Mouse (Mus musculus): Measurements from ENCODE around the gene Slc27a1. TPM values are rescaled to one million over a fixed set of nuclear protein-coding genes. Genes with fewer than 3 reads are reported as not detected.

Slc27a1 gene
- polyA plus RNA-seq, 1 experiment from 2014 or later, result 68.5 TPM

GRCm38 (mm10) chr8:71604021-71604420, 35.3 kb downstream of the Slc27a1 start:
- H3K27ac ChIP-seq (replicated peaks), result no peak overlapping the region
- peaks cover 14% of the 10 kb centered on the region for H3K4me1 ChIP-seq
- no peaks in the 10 kb centered on the region for H3K36me3 ChIP-seq
- no peak overlapping the region for H3K4me3 ChIP-seq
- H3K9ac ChIP-seq (replicated peaks), result no peak overlapping the region
- H3K27me3 ChIP-seq, result peaks cover 34% of the 10 kb centered on the region
- no peaks in the 10 kb centered on the region for H3K9me3 ChIP-seq
- WGBS, result 56% methylated on average over 7 of the region's 7 CpGs
- ATAC-seq (replicated peaks), result no peak
- H3K4me2 ChIP-seq (replicated peaks), result no peak overlapping the region

GRCm38 (mm10) chr8:71610822-71611651, 42.4 kb downstream of the Slc27a1 start, which contains the start of gene Colgalt1:
Gene Colgalt1 (plus strand): TSS chr8:71610998.
- Histone ChIP-seq H3K4me1 (peaks cover 12% of the 10 kb centered on the region), H3K9me3 (no peaks in the 10 kb centered on the region), H3K4me3 (peak within 1 kb of the TSS; percentile 80), H3K9ac (replicated peaks) (peak within 1 kb of the TSS; percentile 79), H3K27me3 (no peaks in the 10 kb centered on the region), H3K27ac (replicated peaks) (peak within 1 kb of the TSS; percentile 91), H3K4me2 (replicated peaks) (peak within 1 kb of the TSS; percentile 62), H3K36me3 (peaks cover 16% of the 10 kb centered on the region; the same call in 1 of the 2 replicates)
- peak; percentile 99 for ATAC-seq (replicated peaks)
- under 1% methylated on average over 81 of the region's 82 CpGs for WGBS

- no peak for ATAC-seq (replicated peaks)
- H3K4me3 ChIP-seq, result peak overlapping the region; percentile 80
- H3K36me3 ChIP-seq, result peaks cover 25% of the 10 kb centered on the region
- peak overlapping the region; percentile 79 for H3K9ac ChIP-seq (replicated peaks)
- 31% methylated on average over 5 of the region's 5 CpGs for WGBS
- H3K4me2 ChIP-seq (replicated peaks), result peak overlapping the region; percentile 62
- no peak overlapping the region for H3K27ac ChIP-seq (replicated peaks)
- H3K9me3 ChIP-seq, result no peaks in the 10 kb centered on the region
- H3K27me3 ChIP-seq, result no peaks in the 10 kb centered on the region
- peaks cover 12% of the 10 kb centered on the region for H3K4me1 ChIP-seq
Measured at GRCm38 (mm10) chr8:71612141-71612540, 43.5 kb downstream of the Slc27a1 start.

DNA sequence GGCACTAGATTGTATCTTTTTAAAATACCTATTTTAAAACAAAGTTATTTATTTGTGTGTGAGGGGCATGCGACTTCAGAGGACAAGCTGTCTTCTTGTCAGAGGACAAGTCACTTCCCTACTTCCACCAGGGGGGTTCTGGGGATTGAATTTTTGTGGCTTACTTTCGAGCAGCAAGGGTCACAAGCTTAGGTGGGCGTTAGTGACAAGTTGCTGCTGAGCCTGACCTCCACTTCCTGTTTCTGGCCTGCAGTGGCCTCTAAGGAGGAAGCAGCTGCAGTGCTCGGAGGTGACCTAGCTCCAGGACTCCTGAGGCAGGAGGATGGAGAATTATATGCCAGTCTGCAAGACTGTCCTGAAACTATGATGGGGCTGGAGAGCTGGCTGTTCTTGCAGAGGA, 44.7 kb downstream of the Slc27a1 start:
- 78% methylated on average over 4 of the region's 4 CpGs for WGBS
- no peak overlapping the region for H3K9ac ChIP-seq (replicated peaks)
- H3K9me3 ChIP-seq, result no peaks in the 10 kb centered on the region
- no peaks in the 10 kb centered on the region for H3K27me3 ChIP-seq
- H3K4me2 ChIP-seq (replicated peaks), result no peak overlapping the region
- peaks cover 12% of the 10 kb centered on the region for H3K4me1 ChIP-seq
- no peak overlapping the region for H3K4me3 ChIP-seq
- H3K27ac ChIP-seq (replicated peaks), result no peak overlapping the region
- ATAC-seq (replicated peaks), result no peak
- peaks cover 37% of the 10 kb centered on the region for H3K36me3 ChIP-seq

DNA sequence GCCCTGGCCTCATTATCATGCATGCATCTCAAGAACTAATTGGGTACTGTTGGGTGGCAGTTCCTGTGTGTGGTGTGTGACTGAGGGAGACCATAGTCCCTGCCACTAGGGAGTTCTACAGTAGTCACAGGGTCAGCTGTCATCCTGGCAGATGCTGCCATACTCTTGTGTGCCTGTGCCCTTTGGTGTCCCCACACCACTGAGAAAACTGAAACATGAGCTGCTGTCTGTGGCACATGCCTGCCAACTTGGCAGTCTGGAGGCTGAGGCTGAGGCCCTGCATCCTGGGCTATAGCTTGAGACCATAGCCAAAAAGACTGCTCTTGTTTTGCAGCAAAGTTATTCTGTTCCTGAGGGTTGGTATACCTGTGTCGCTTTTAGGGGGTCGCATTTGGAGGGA, 51.1 kb downstream of the Slc27a1 start:
- Histone ChIP-seq H3K27me3 (no peaks in the 10 kb centered on the region), H3K36me3 (peaks cover 86% of the 10 kb centered on the region), H3K4me2 (replicated peaks) (no peak overlapping the region), H3K9ac (replicated peaks) (no peak overlapping the region), H3K4me3 (no peak overlapping the region), H3K27ac (replicated peaks) (no peak overlapping the region), H3K4me1 (no peaks in the 10 kb centered on the region), H3K9me3 (no peaks in the 10 kb centered on the region)
- 90% methylated on average over 2 of the region's 2 CpGs for WGBS
- ATAC-seq (replicated peaks), result no peak

GRCm38 (mm10) chr8:71625088-71625487, 56.4 kb downstream of the Slc27a1 start:
- no peak overlapping the region for H3K4me3 ChIP-seq
- peaks cover 4% of the 10 kb centered on the region for H3K27me3 ChIP-seq
- no peak for ATAC-seq (replicated peaks)
- H3K9me3 ChIP-seq, result no peaks in the 10 kb centered on the region
- H3K27ac ChIP-seq (replicated peaks), result no peak overlapping the region
- no peak overlapping the region for H3K4me2 ChIP-seq (replicated peaks)
- WGBS, result 90% methylated on average over 1 of the region's 1 CpGs
- H3K9ac ChIP-seq (replicated peaks), result no peak overlapping the region
- peaks cover 19% of the 10 kb centered on the region for H3K4me1 ChIP-seq
- H3K36me3 ChIP-seq, result peaks cover 48% of the 10 kb centered on the region

DNA sequence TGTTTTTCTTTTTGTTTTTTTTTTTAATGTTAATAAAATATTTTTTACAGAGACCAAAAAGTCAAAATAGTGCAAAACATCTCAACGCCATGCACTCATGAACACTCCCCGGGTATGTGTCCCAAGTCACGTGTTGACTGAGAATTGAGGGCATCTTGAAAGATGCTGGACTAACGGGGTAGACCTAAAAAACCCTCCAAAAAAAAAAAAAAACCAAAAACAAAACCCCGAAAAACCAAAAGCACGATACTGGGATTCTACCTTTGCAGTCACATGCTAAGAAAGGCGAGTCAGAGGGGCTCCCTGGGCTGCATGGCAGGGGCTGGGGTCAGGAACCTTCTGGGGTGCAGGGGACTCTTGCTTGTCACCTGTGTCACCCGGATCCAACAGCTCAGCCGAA, 58.1 kb downstream of the Slc27a1 start:
- 83% methylated on average over 9 of the region's 9 CpGs for WGBS

GRCm38 (mm10) chr8:71627265-71628099, 58.8 kb downstream of the Slc27a1 start:
- Histone ChIP-seq H3K27me3 (peaks cover 17% of the 10 kb centered on the region), H3K27ac (replicated peaks) (peak overlapping the region; percentile 27; the same call in 1 of the 2 replicates), H3K4me1 (peaks cover 21% of the 10 kb centered on the region), H3K9ac (replicated peaks) (no peak overlapping the region), H3K4me2 (replicated peaks) (no peak overlapping the region), H3K4me3 (no peak overlapping the region), H3K36me3 (peaks cover 28% of the 10 kb centered on the region), H3K9me3 (no peaks in the 10 kb centered on the region)
- WGBS, result 55% methylated on average over 9 of the region's 9 CpGs
- no peak for ATAC-seq (replicated peaks)

More for the DNA sequence above, 58.1 kb downstream of the Slc27a1 start:
- H3K9ac ChIP-seq (replicated peaks), result no peak overlapping the region
- H3K27ac ChIP-seq (replicated peaks), result no peak overlapping the region
- H3K9me3 ChIP-seq, result no peaks in the 10 kb centered on the region
- H3K4me3 ChIP-seq, result no peak overlapping the region
- no peak for ATAC-seq (replicated peaks)
- H3K36me3 ChIP-seq, result peaks cover 34% of the 10 kb centered on the region
- no peak overlapping the region for H3K4me2 ChIP-seq (replicated peaks)
- peaks cover 21% of the 10 kb centered on the region for H3K4me1 ChIP-seq
- peaks cover 15% of the 10 kb centered on the region for H3K27me3 ChIP-seq

GRCm38 (mm10) chr8:71628396-71629095, 59.9 kb downstream of the Slc27a1 start:
- ATAC-seq (replicated peaks), result no peak
- peak overlapping the region; percentile 50 for H3K4me3 ChIP-seq
- no peaks in the 10 kb centered on the region for H3K9me3 ChIP-seq
- H3K36me3 ChIP-seq, result peaks cover 25% of the 10 kb centered on the region
- H3K4me2 ChIP-seq (replicated peaks), result peak overlapping the region; percentile 90
- peaks cover 17% of the 10 kb centered on the region for H3K27me3 ChIP-seq
- peak overlapping the region; percentile 72 for H3K27ac ChIP-seq (replicated peaks)
- 7% methylated on average over 16 of the region's 16 CpGs for WGBS
- H3K9ac ChIP-seq (replicated peaks), result peak overlapping the region; percentile 61
- H3K4me1 ChIP-seq, result peaks cover 21% of the 10 kb centered on the region

DNA sequence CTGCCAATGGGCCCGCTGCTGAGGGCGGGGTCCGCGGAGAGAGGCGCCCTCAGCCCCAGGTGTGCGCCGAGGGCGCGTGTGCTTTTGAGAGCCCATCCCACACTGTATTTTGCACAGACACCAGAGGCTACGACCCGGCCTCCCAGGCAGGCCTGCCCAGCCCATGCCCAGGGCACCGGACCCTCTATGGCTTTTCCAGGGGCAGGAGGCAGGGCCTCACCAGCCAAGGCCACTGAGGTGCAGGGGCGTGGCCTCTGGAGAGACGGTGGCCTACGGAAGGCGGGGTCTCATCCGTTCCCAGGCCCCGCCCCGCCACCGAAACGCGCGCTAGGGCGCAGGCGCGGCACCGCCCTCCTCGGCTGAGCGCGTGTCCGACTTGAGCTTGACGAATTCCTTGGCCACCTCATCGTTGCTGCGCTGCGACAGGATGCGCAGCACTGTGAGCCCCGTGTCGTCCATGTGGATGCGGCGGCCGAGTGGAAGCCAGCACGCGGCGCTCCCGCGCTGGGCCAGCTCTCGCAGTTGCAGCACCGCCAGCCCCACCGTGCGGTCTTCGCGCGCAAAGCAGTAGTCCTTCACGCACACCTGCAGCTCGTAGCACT, 60.5 kb downstream of the Slc27a1 start:
- Histone ChIP-seq H3K27me3 (peaks cover 17% of the 10 kb centered on the region), H3K4me3 (peak overlapping the region; percentile 50), H3K27ac (replicated peaks) (peak overlapping the region; percentile 72), H3K9me3 (no peaks in the 10 kb centered on the region), H3K36me3 (peaks cover 19% of the 10 kb centered on the region), H3K4me1 (peaks cover 21% of the 10 kb centered on the region), H3K9ac (replicated peaks) (peak overlapping the region; percentile 61), H3K4me2 (replicated peaks) (peak overlapping the region; percentile 90)
- under 1% methylated on average over 55 of the region's 55 CpGs for WGBS
- ATAC-seq (replicated peaks), result peak; percentile 84

DNA sequence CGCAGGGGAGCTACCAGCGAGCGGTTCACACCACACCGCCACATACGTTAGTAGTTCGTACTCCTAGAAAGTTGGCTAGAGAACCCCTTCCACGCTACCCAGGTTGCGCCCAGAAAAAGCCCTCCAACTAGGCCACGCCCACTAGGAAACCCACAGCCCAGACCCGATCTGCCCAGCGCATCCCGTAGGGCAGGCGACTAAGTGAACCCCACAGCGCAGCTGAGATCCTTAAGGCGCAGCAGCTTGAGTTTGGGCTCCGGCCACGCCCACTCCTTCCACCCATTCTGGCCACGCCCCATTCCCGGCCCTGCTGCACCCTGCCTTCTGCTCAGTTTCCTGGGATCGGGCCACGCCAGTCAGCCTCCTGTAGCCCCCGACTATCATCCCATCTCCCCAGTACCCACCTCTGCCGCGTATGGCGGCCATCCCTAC, 61.1 kb downstream of the Slc27a1 start:
- H3K4me3 ChIP-seq, result peak overlapping the region; percentile 50
- H3K36me3 ChIP-seq, result peaks cover 14% of the 10 kb centered on the region
- peak; percentile 34 for ATAC-seq (replicated peaks)
- peaks cover 27% of the 10 kb centered on the region for H3K4me1 ChIP-seq
- no peaks in the 10 kb centered on the region for H3K9me3 ChIP-seq
- 3% methylated on average over 25 of the region's 25 CpGs for WGBS
- H3K4me2 ChIP-seq (replicated peaks), result peak overlapping the region; percentile 90
- peak overlapping the region; percentile 72; the same call in 1 of the 2 replicates for H3K27ac ChIP-seq (replicated peaks)
- H3K27me3 ChIP-seq, result peaks cover 17% of the 10 kb centered on the region
- peak overlapping the region; percentile 61 for H3K9ac ChIP-seq (replicated peaks)
